Mouse (Mus musculus) myocyte (in vitro differentiated cells): Measurements from ENCODE around the gene Mcu.

Source experiments
- E2F4 ChIP-seq: IDR thresholded peaks from one replicate; pipeline ENCODE4 v1.6.1; 2011; ENCODE audit warnings: mild to moderate bottlenecking, control low read depth, moderate library complexity; ENCODE audit not compliant: insufficient read depth
- MAX ChIP-seq: IDR thresholded peaks from one replicate; pipeline ENCODE4 v1.6.1; 2011; ENCODE audit warnings: low read depth, mild to moderate bottlenecking, control low read depth
- POLR2A ChIP-seq: IDR thresholded peaks from one replicate; pipeline ENCODE4 v1.6.1; 2011; ENCODE audit warnings: low read depth, mild to moderate bottlenecking, control low read depth, moderate library complexity; ENCODE audit not compliant: insufficient read length
- USF1 ChIP-seq: IDR thresholded peaks from one replicate; pipeline ENCODE4 v1.6.1; 2011; ENCODE audit warnings: low read depth, mild to moderate bottlenecking, control low read depth, moderate library complexity

- no peak for TF ChIP-seq POLR2A
- no peak for TF ChIP-seq USF1
- no peak for TF ChIP-seq E2F4
- TF ChIP-seq MAX, result no peak
Observed at GRCm38 (mm10) chr10:59430701-59431218, 185.7 kb downstream of the Mcu start.
